ENCODE assay signal across 8 mouse cellular contexts in genomic region chr9:108854241-108854696, GRCm38 (mm10). TPM values are rescaled to one million over a fixed set of nuclear protein-coding genes. Genes with fewer than 3 reads are reported as not detected.
DNase-seq lines count a peak whose midpoint lies in the region; ATAC-seq lines count a peak whose summit lies in the region.

No protein-coding gene starts in this region.

- ATAC-seq in intestine, embryonic 15.5 days = peak; percentile 91

- peaks cover 13% of the 10 kb centered on the region; the same call in 1 of the 2 replicates for H3K4me1 ChIP-seq in intestine, embryonic 15.5 days (replicated peaks)
- peaks cover 39% of the 10 kb centered on the region for H3K4me1 ChIP-seq in midbrain, embryonic 10.5 days

- peak; percentile 94 for DNase-seq in adrenal gland, adult 2 months
- peak; percentile 92 for DNase-seq in embryo, embryonic 10.5 days (ENCODE audit: low spot score)
- DNase-seq in gastrocnemius, postnatal 25 days = peak; percentile 87
- peak; percentile 82 to 83 for DNase-seq in left cerebral cortex, postnatal 36 days (ENCODE audit: low spot score in 2 of 2)
- peak; percentile 86 for DNase-seq in midbrain, embryonic 10.5 days (ENCODE audit: low spot score)
- peak; percentile 85 for DNase-seq in right cerebral cortex, postnatal 36 days (ENCODE audit: low spot score in 2 of 2)
- peak; percentile 75 to 83 for DNase-seq in urinary bladder, postnatal 4 days (ENCODE audit: low spot score in 2 of 2)

- WGBS in intestine, embryonic 15.5 days = 0% methylated on average over 28 of the region's 28 CpGs
- WGBS in midbrain, embryonic 10.5 days = under 1% methylated on average over 28 of the region's 28 CpGs

- no peaks in the 10 kb centered on the region for H3K27me3 ChIP-seq in intestine, embryonic 15.5 days (replicated peaks)
- H3K27me3 ChIP-seq in midbrain, embryonic 10.5 days (ENCODE audit: low read depth, poor library complexity, severe bottlenecking) = peaks cover 16% of the 10 kb centered on the region

- H3K4me3 ChIP-seq in intestine, embryonic 15.5 days (replicated peaks) = peak overlapping the region; percentile 75
- peak overlapping the region; percentile 82 for H3K4me3 ChIP-seq in midbrain, embryonic 10.5 days

- intact Hi-C loops in left cerebral cortex, postnatal 36 days (cut with DNase I) = no loop called here

- H3K9me3 ChIP-seq in intestine, embryonic 15.5 days = no peaks in the 10 kb centered on the region
- no peaks in the 10 kb centered on the region for H3K9me3 ChIP-seq in midbrain, embryonic 10.5 days (replicated peaks)

- H3K36me3 ChIP-seq in intestine, embryonic 15.5 days = no peaks in the 10 kb centered on the region; the same call in 1 of the 2 replicates
- peaks cover 35% of the 10 kb centered on the region for H3K36me3 ChIP-seq in midbrain, embryonic 10.5 days

- H3K4me2 ChIP-seq in intestine, embryonic 15.5 days (replicated peaks) = peak overlapping the region; percentile 93

- H3K9ac ChIP-seq in intestine, embryonic 15.5 days = peak overlapping the region; percentile 72

- H3K27ac ChIP-seq in intestine, embryonic 15.5 days = peak overlapping the region; percentile 87
- peak overlapping the region; percentile 88 for H3K27ac ChIP-seq in midbrain, embryonic 10.5 days (replicated peaks)

RNA-seq across cellular contexts. Expression of gene Slc26a6, which starts 1.2 kb away (rescaled TPM):
- total RNA-seq in adrenal gland, adult 2 months (2021) = 10 to 100 TPM; 10.1 to 11.7 TPM
- 10.1 and 11.2 TPM in 2 replicates for polyA plus RNA-seq in adrenal gland, adult 2 months (2012; rRNA removed)
- 10 to 100 TPM; 12.0 to 16.7 TPM for total RNA-seq in gastrocnemius, postnatal 25 days (2021)
- polyA plus RNA-seq in intestine, embryonic 15.5 days (2015; fragmentation: Nextera tagmentation; extraction: Ambion mirVana) = 36.1 and 43.3 TPM in 2 replicates
- total RNA-seq in left cerebral cortex, postnatal 36 days (2021) = 10 to 100 TPM; 18.1 to 24.3 TPM
- 9.5 and 12.5 TPM in 2 replicates for polyA plus RNA-seq in midbrain, embryonic 10.5 days (2016; fragmentation: Nextera tagmentation; extraction: Ambion mirVana)

RNA-seq across cellular contexts. Expression of gene Celsr3, which starts 28.1 kb away (rescaled TPM):
- 1 to 10 TPM; 2.2 to 2.3 TPM for total RNA-seq in adrenal gland, adult 2 months (2021)
- 4.9 and 7.2 TPM in 2 replicates for polyA plus RNA-seq in adrenal gland, adult 2 months (2012; rRNA removed)
- under 1 TPM in 1 of 2 experiments, not detected in 1; 0.03 TPM for total RNA-seq in gastrocnemius, postnatal 25 days (2021)
- 0.64 and 1.3 TPM in 2 replicates for polyA plus RNA-seq in intestine, embryonic 15.5 days (2015; fragmentation: Nextera tagmentation; extraction: Ambion mirVana)
- total RNA-seq in left cerebral cortex, postnatal 36 days (2021) = 10 to 100 TPM; 43.4 to 74.0 TPM
- 3.1 and 5.0 TPM in 2 replicates for polyA plus RNA-seq in midbrain, embryonic 10.5 days (2016; fragmentation: Nextera tagmentation; extraction: Ambion mirVana)

RNA-seq across cellular contexts. Expression of gene Nckipsd, which starts 46.1 kb away (rescaled TPM):
- total RNA-seq in adrenal gland, adult 2 months (2021) = 10 to 100 TPM; 11.1 to 12.0 TPM
- 43.1 and 54.5 TPM in 2 replicates for polyA plus RNA-seq in adrenal gland, adult 2 months (2012; rRNA removed)
- total RNA-seq in gastrocnemius, postnatal 25 days (2021) = 1 to 10 TPM; 3.8 TPM
- 10.4 and 12.0 TPM in 2 replicates for polyA plus RNA-seq in intestine, embryonic 15.5 days (2015; fragmentation: Nextera tagmentation; extraction: Ambion mirVana)
- 10 to 100 TPM; 56.0 to 60.6 TPM for total RNA-seq in left cerebral cortex, postnatal 36 days (2021)
- 14.5 and 17.3 TPM in 2 replicates for polyA plus RNA-seq in midbrain, embryonic 10.5 days (2016; fragmentation: Nextera tagmentation; extraction: Ambion mirVana)

Comparison
In these comparisons a context has a peak if more than half of its experiments do, and no peak if none do; other contexts are left out.
1. Peak in every context shown above with its lines: DNase-seq, ATAC-seq, H3K4me3 ChIP-seq and H3K27ac ChIP-seq.
2. RNA of gene Celsr3, which starts 28.1 kb away (total RNA-seq): 43.4 to 74.0 TPM in left cerebral cortex, postnatal 36 days; 2.2 to 2.3 TPM in adrenal gland, adult 2 months and 0.03 TPM in gastrocnemius, postnatal 25 days; every median in the first group is over 10 times any median in the second.
3. RNA of gene Nckipsd, which starts 46.1 kb away (total RNA-seq): 56.0 to 60.6 TPM in left cerebral cortex, postnatal 36 days; 11.1 to 12.0 TPM in adrenal gland, adult 2 months and 3.8 TPM in gastrocnemius, postnatal 25 days; every median in the first group is over 4 times any median in the second.